Mouse (Mus musculus): ENCODE results near the gene Prlhr.

Prlhr gene

DNA sequence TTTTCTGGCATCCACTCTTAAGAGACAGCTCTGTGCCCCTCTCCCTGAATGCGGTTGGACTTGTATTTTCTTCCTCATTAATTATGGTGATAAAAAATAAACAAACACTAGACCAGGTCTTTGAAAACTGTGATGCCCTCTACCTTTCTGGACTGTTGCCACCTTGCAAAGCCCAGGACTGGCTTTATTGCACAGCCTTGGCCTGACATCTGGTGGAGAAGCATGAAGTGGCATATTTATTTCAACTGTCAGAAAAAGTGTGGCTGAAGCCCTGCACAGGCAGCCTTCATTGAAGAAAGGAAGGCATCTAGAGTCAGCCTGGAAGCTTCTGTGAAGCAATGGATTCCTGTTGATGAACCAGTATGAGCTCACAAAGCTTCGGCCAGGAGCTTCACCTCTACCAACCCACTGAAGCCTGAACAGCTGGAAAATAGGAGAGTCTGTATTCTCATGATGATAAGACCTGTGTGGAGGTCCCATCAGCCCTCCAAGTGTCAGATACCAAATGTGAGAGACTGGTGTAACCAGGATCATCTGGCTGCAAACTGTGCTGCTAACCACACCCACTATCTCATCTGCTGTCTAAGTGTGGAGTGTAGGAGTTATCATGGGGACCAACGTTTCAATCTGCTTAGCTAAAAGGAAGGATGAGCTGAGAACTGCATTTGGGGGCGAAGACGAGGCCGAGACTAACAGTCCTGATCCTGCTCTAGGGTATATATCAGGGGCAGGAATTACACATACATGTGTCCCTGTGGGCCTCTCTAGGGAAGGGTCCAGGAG, 35.6 kb downstream of the Prlhr start:
- DNase-seq (ENCODE audit: low read depth): no peak

DNA sequence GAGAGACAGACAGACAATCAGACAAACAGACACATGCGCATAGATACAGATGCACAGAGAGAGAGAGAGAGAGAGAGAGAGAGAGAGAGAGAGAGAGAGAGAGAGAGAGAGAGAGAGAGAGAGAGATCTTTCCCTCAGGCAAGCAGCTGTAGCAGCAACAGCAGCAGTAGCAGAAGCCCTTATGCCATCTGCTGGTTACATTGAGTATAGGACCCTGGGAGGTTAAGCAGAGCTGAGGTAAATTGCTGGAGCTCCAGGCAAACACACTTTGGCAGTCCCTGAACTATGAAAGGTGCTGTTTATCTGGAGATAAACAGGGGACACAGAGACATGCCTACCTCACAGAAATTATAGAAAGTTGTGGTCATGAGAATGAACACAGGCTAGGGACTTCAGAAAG, 50.5 kb downstream of the Prlhr start:
- DNase-seq (ENCODE audit: low read depth): no peak

Data from c-Kit-positive CD71-positive TER-119-negative erythroid progenitor cells, embryonic 14.5 days (primary cell).